Mouse (Mus musculus) megakaryocyte, embryonic 14.5 days (primary cell): ENCODE measurements around the gene Cntd1.

ENCODE experiments used
- FLI1 ChIP-seq: IDR thresholded peaks from 2 replicates; pipeline ENCODE4 v1.6.1; 2012; ENCODE audit warnings: low read length, inconsistent platforms, mixed read lengths
- GATA1 ChIP-seq: IDR thresholded peaks from 3 replicates; pipeline ENCODE4 v1.6.1; 2012; ENCODE audit warnings: mixed read lengths, low read length, inconsistent platforms, borderline replicate concordance

DNA sequence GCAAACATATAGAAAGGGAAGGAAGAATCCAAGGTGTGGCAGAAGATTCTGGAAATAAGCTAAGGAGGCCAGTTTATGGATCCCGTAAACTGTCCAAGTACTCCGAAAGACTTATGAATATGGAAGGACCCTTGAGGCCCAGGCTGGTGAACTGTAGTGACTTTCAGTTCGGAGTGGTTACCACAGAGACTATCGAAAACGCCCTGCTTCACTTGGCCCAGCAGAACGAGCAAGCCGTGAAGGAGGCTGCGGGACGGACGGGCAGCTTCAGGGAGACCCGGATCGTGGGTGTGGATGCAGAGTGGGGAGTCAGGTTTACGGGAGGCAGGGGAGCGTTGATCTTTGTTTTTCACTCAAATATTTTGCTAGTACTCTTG is 369 bp downstream of the Cntd1 start:
- no peak for TF ChIP-seq GATA1
- no peak for TF ChIP-seq FLI1
